Mouse (Mus musculus): ENCODE results near the gene Hnrnpul2. TPM values are rescaled to one million over a fixed set of nuclear protein-coding genes. Genes with fewer than 3 reads are reported as not detected.
A peak's percentile ranks its signal among the peaks of the same experiment; 100 is the strongest.
"Not testable (repeated sequence)": the region's sequence is repeated elsewhere in the genome, so short reads cannot be mapped to it uniquely, and the experiment has no call there.

The Hnrnpul2 gene
- polyA plus RNA-seq, 1 experiment from 2014 or later: 5.1 TPM

GRCm38 (mm10) chr19:8820424-8820956 lies 680 bp downstream of the Hnrnpul2 start:
- WGBS: under 1% methylated on average over 46 of the region's 48 CpGs
- H3K9me3 ChIP-seq (replicated peaks): no peaks in the 10 kb centered on the region
- H3K27ac ChIP-seq (replicated peaks): peak overlapping the region; percentile 100
- H3K4me2 ChIP-seq: peak overlapping the region; percentile 95
- H3K27me3 ChIP-seq (replicated peaks): no peaks in the 10 kb centered on the region
- H3K9ac ChIP-seq (replicated peaks): peak overlapping the region; percentile 90
- peaks cover 29% of the 10 kb centered on the region for H3K36me3 ChIP-seq
- H3K4me3 ChIP-seq (replicated peaks): peak overlapping the region; percentile 83
- peaks cover 56% of the 10 kb centered on the region for H3K4me1 ChIP-seq
- ATAC-seq (ENCODE audit: low FRiP score): peak; percentile 8

- WGBS: 1% methylated on average over 7 of the region's 7 CpGs
- Histone ChIP-seq H3K36me3 (peaks cover 34% of the 10 kb centered on the region), H3K4me2 (peak overlapping the region; percentile 95), H3K9ac (replicated peaks) (peak overlapping the region; percentile 90), H3K4me3 (replicated peaks) (peak overlapping the region; percentile 83), H3K9me3 (replicated peaks) (no peaks in the 10 kb centered on the region), H3K4me1 (peaks cover 49% of the 10 kb centered on the region), H3K27me3 (replicated peaks) (no peaks in the 10 kb centered on the region), H3K27ac (replicated peaks) (peak overlapping the region; percentile 100; the same call in 1 of the 2 replicates)
- ATAC-seq (ENCODE audit: low FRiP score): no peak
Measured at GRCm38 (mm10) chr19:8821146-8821545, 1.3 kb downstream of the Hnrnpul2 start.

- Histone ChIP-seq H3K9me3 (replicated peaks) (no peaks in the 10 kb centered on the region), H3K4me2 (peak overlapping the region; percentile 95), H3K4me3 (replicated peaks) (peak overlapping the region; percentile 83; the same call in 1 of the 2 replicates), H3K9ac (replicated peaks) (0 out of 2 replicates have a peak overlapping the region, but pooled peaks have one; percentile 10), H3K27ac (replicated peaks) (no peak overlapping the region), H3K36me3 (peaks cover 49% of the 10 kb centered on the region), H3K4me1 (peaks cover 34% of the 10 kb centered on the region), H3K27me3 (replicated peaks) (no peaks in the 10 kb centered on the region)
- WGBS: 59% methylated on average over 8 of the region's 8 CpGs
- no peak for ATAC-seq (ENCODE audit: low FRiP score)
Measured at GRCm38 (mm10) chr19:8822696-8823095, 2.9 kb downstream of the Hnrnpul2 start.

- no peak within 1 kb of the TSS for H3K4me2 ChIP-seq
- WGBS: 92% methylated on average over 8 of the region's 8 CpGs
Measured at GRCm38 (mm10) chr19:8829660-8830059, 9.8 kb downstream of the Hnrnpul2 start, which contains the start of gene AC129217.1. Gene AC129217.1 (plus strand): TSS chr19:8829773.

GRCm38 (mm10) chr19:8830664-8831063 lies 10.9 kb downstream of the Hnrnpul2 start:
- no peaks in the 10 kb centered on the region for H3K9me3 ChIP-seq (replicated peaks)
- 90% methylated on average over 8 of the region's 8 CpGs for WGBS
- H3K36me3 ChIP-seq: peaks cover 97% of the 10 kb centered on the region
- H3K27ac ChIP-seq (replicated peaks): no peak overlapping the region
- H3K27me3 ChIP-seq (replicated peaks): no peaks in the 10 kb centered on the region
- H3K4me1 ChIP-seq: no peaks in the 10 kb centered on the region; the same call in 1 of the 2 replicates
- no peak overlapping the region for H3K9ac ChIP-seq (replicated peaks)
- no peak overlapping the region for H3K4me2 ChIP-seq
- H3K4me3 ChIP-seq (replicated peaks): no peak overlapping the region
- no peak for ATAC-seq (ENCODE audit: low FRiP score)

More at GRCm38 (mm10) chr19:8829660-8830059, 9.8 kb downstream of the Hnrnpul2 start, which contains the start of gene AC129217.1:
- Histone ChIP-seq H3K4me1 (no peaks in the 10 kb centered on the region), H3K9ac (replicated peaks) (no peak within 1 kb of the TSS), H3K4me3 (replicated peaks) (no peak within 1 kb of the TSS), H3K27me3 (replicated peaks) (no peaks in the 10 kb centered on the region), H3K27ac (replicated peaks) (no peak within 1 kb of the TSS), H3K36me3 (peaks cover 95% of the 10 kb centered on the region), H3K9me3 (replicated peaks) (no peaks in the 10 kb centered on the region)
- no peak for ATAC-seq (ENCODE audit: low FRiP score)

- 82% methylated on average over 11 of the region's 11 CpGs for WGBS
- H3K4me3 ChIP-seq (replicated peaks): no peak overlapping the region
- no peak overlapping the region for H3K4me2 ChIP-seq
- H3K9ac ChIP-seq (replicated peaks): no peak overlapping the region
- H3K27ac ChIP-seq (replicated peaks): no peak overlapping the region
- H3K36me3 ChIP-seq: peaks cover 96% of the 10 kb centered on the region
- H3K27me3 ChIP-seq (replicated peaks): no peaks in the 10 kb centered on the region
- no peak for ATAC-seq (ENCODE audit: low FRiP score)
- H3K9me3 ChIP-seq (replicated peaks): no peaks in the 10 kb centered on the region
- H3K4me1 ChIP-seq: peaks cover 2% of the 10 kb centered on the region
Measured at GRCm38 (mm10) chr19:8831262-8831661, 11.5 kb downstream of the Hnrnpul2 start.

- ATAC-seq (ENCODE audit: low FRiP score): no peak
- Histone ChIP-seq H3K27ac (replicated peaks) (no peak overlapping the region), H3K9me3 (replicated peaks) (no peaks in the 10 kb centered on the region), H3K4me2 (no peak overlapping the region), H3K4me3 (replicated peaks) (no peak overlapping the region), H3K9ac (replicated peaks) (no peak overlapping the region), H3K4me1 (peaks cover 11% of the 10 kb centered on the region), H3K36me3 (peaks cover 79% of the 10 kb centered on the region), H3K27me3 (replicated peaks) (no peaks in the 10 kb centered on the region)
- WGBS: 90% methylated on average over 4 of the region's 4 CpGs
Measured at GRCm38 (mm10) chr19:8832971-8833370, 13.2 kb downstream of the Hnrnpul2 start.

- Histone ChIP-seq H3K27ac (replicated peaks) (peak overlapping the region; percentile 98; the same call in 1 of the 2 replicates), H3K4me2 (peak overlapping the region; percentile 83; the same call in 1 of the 2 replicates), H3K36me3 (peaks cover 46% of the 10 kb centered on the region), H3K4me1 (peaks cover 34% of the 10 kb centered on the region)
- H3K27me3 ChIP-seq (replicated peaks); H3K9me3 ChIP-seq (replicated peaks); ATAC-seq (ENCODE audit: low FRiP score); H3K4me3 ChIP-seq (replicated peaks); H3K9ac ChIP-seq (replicated peaks): not testable (repeated sequence)
- 98% methylated on average over 10 of the region's 10 CpGs for WGBS
Measured at GRCm38 (mm10) chr19:8836327-8836726, 16.5 kb downstream of the Hnrnpul2 start.

- peak; percentile 73 for ATAC-seq (ENCODE audit: low FRiP score)
- Histone ChIP-seq H3K4me3 (replicated peaks) (peak within 1 kb of the TSS; percentile 54), H3K36me3 (peaks cover 39% of the 10 kb centered on the region), H3K4me2 (peak within 1 kb of the TSS; percentile 83), H3K9ac (replicated peaks) (peak within 1 kb of the TSS; percentile 75), H3K27ac (replicated peaks) (peak within 1 kb of the TSS; percentile 98), H3K27me3 (replicated peaks) (no peaks in the 10 kb centered on the region), H3K4me1 (peaks cover 42% of the 10 kb centered on the region), H3K9me3 (replicated peaks) (no peaks in the 10 kb centered on the region)
- WGBS: under 1% methylated on average over 38 of the region's 38 CpGs
Measured at GRCm38 (mm10) chr19:8837251-8837791, 17.5 kb downstream of the Hnrnpul2 start, which contains the start of gene Bscl2. Gene Bscl2 (plus strand): TSS chr19:8837467.

- no peaks in the 10 kb centered on the region for H3K9me3 ChIP-seq (replicated peaks)
- peak overlapping the region; percentile 54 for H3K4me3 ChIP-seq (replicated peaks)
- H3K9ac ChIP-seq (replicated peaks): peak overlapping the region; percentile 75
- peak overlapping the region; percentile 83 for H3K4me2 ChIP-seq
- H3K36me3 ChIP-seq: peaks cover 39% of the 10 kb centered on the region
- ATAC-seq (ENCODE audit: low FRiP score): peak; percentile 20; the same call in 1 of the 2 replicates
- no peaks in the 10 kb centered on the region for H3K27me3 ChIP-seq (replicated peaks)
- peaks cover 43% of the 10 kb centered on the region for H3K4me1 ChIP-seq
- peak overlapping the region; percentile 98 for H3K27ac ChIP-seq (replicated peaks)
- WGBS: 9% methylated on average over 15 of the region's 15 CpGs
Measured at GRCm38 (mm10) chr19:8838041-8838730, 18.4 kb downstream of the Hnrnpul2 start.

GRCm38 (mm10) chr19:8839103-8839907 lies 19.5 kb downstream of the Hnrnpul2 start, which contains the start of gene Gng3:
Gene Gng3 (minus strand): TSS chr19:8839194.
- H3K4me3 ChIP-seq (replicated peaks): peak within 1 kb of the TSS; percentile 54
- H3K4me2 ChIP-seq: peak within 1 kb of the TSS; percentile 83
- 33% methylated on average over 11 of the region's 11 CpGs for WGBS
- peak; percentile 87 for ATAC-seq (ENCODE audit: low FRiP score)
- peaks cover 28% of the 10 kb centered on the region for H3K36me3 ChIP-seq
- H3K27me3 ChIP-seq (replicated peaks): no peaks in the 10 kb centered on the region
- peak within 1 kb of the TSS; percentile 75 for H3K9ac ChIP-seq (replicated peaks)
- no peaks in the 10 kb centered on the region for H3K9me3 ChIP-seq (replicated peaks)
- H3K4me1 ChIP-seq: peaks cover 46% of the 10 kb centered on the region
- peak within 1 kb of the TSS; percentile 98 for H3K27ac ChIP-seq (replicated peaks)
